ENCODE assay signal across 17 mouse cellular contexts in the genomic region with DNA sequence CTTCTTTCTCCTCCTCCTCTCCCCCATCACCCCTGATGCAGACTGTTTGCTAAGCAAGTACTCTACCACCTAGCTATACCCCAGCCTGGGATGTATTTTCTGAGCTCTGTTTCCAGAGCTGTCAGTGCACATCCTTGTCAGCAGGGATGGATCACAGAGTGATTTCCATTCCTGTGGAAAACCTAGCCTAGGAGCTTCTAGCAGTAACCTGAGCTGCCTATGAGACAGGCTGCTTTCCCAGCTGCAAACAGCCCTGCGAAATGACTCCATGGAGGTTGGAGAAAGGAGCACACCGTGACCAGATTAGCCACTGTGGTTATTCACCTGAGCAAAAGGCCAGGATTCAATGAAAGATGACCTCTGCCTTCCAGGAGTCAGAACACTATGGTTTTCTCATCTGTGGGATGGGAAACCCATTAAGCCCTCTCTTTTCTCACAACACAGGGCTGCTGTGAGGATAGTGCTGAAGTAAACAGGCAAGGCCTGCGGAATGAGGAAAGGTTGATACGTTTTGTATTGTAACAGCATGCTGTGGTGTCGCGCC. TPM values are rescaled to one million over a fixed set of nuclear protein-coding genes. Genes with fewer than 3 reads are reported as not detected.
DNase-seq lines count a peak whose midpoint lies in the region; ATAC-seq and TF ChIP-seq lines count a peak whose summit lies in the region.
"Had no signal": no experiment of that assay in that cellular context is flagged by ENCODE, and none has a peak within 500 bp of the region (broad histone marks: within the 10 kb centered on the region; RNA-seq: fewer than 3 reads in every experiment).

No protein-coding gene starts in this region.

- no peaks in the 10 kb centered on the region; the same call in 1 of the 2 replicates for H3K27me3 ChIP-seq in hindbrain, embryonic 11.5 days (ENCODE audit: control insufficient read depth, insufficient read depth, low read length)
- no peaks in the 10 kb centered on the region for H3K27me3 ChIP-seq in hindbrain, embryonic 16.5 days (replicated peaks; ENCODE audit: control insufficient read depth, insufficient read depth, low read length)
- no peaks in the 10 kb centered on the region for H3K27me3 ChIP-seq in midbrain, embryonic 11.5 days (ENCODE audit: control insufficient read depth, insufficient read depth, low read length)
- no peaks in the 10 kb centered on the region for H3K27me3 ChIP-seq in midbrain, embryonic 16.5 days (ENCODE audit: control insufficient read depth, insufficient read depth, low read depth, low read length)
- H3K27me3 ChIP-seq in embryonic facial prominence, embryonic 11.5 days (ENCODE audit: control insufficient read depth, insufficient read depth, low read length) = no peaks in the 10 kb centered on the region
- H3K27me3 ChIP-seq: intestine, embryonic 15.5 days; liver, embryonic 13.5 days; Patski had no signal

- no peak for TF ChIP-seq CTCF in gastrocnemius, adult 2 months (IDR thresholded peaks at IDR 0.05)

- H3K4me2 ChIP-seq in hindbrain, embryonic 11.5 days (replicated peaks; ENCODE audit: low read depth, low read length) = no peak overlapping the region
- no peak overlapping the region for H3K4me2 ChIP-seq in hindbrain, embryonic 16.5 days (ENCODE audit: low read length)
- no peak overlapping the region for H3K4me2 ChIP-seq in midbrain, embryonic 11.5 days
- H3K4me2 ChIP-seq in midbrain, embryonic 16.5 days (ENCODE audit: low read length) = no peak overlapping the region
- H3K4me2 ChIP-seq in embryonic facial prominence, embryonic 11.5 days (ENCODE audit: low read depth, low read length) = no peak overlapping the region
- H3K4me2 ChIP-seq: intestine, embryonic 15.5 days had no signal

- no peak for ATAC-seq in hindbrain, embryonic 11.5 days (ENCODE audit: low FRiP score)
- ATAC-seq in hindbrain, embryonic 16.5 days = no peak
- ATAC-seq in midbrain, embryonic 11.5 days (ENCODE audit: low FRiP score) = no peak
- no peak for ATAC-seq in midbrain, embryonic 16.5 days
- ATAC-seq in embryonic facial prominence, embryonic 11.5 days (replicated peaks; ENCODE audit: insufficient number of reproducible peaks, low FRiP score, low TSS enrichment, low read depth) = no peak
- ATAC-seq: forebrain, embryonic 14.5 days; intestine, embryonic 15.5 days; lung, postnatal 0 days; Patski had no signal

- H3K9ac ChIP-seq in hindbrain, embryonic 11.5 days (ENCODE audit: low read depth, low read length) = no peak overlapping the region
- H3K9ac ChIP-seq in hindbrain, embryonic 16.5 days (ENCODE audit: low read depth, low read length) = no peak overlapping the region; the same call in 1 of the 2 replicates
- no peak overlapping the region for H3K9ac ChIP-seq in midbrain, embryonic 11.5 days (ENCODE audit: low read length)
- H3K9ac ChIP-seq in midbrain, embryonic 16.5 days (ENCODE audit: low read depth, low read length) = no peak overlapping the region
- H3K9ac ChIP-seq in embryonic facial prominence, embryonic 11.5 days (replicated peaks; ENCODE audit: low read length) = no peak overlapping the region
- H3K9ac ChIP-seq: intestine, embryonic 15.5 days had no signal

- peak; percentile 17 for DNase-seq in gastrocnemius, adult 2 months
- no peak for DNase-seq in gastrocnemius, postnatal 14 days
- no peak for DNase-seq in hindbrain, embryonic 11.5 days (ENCODE audit: low spot score)
- peak; percentile 62 for DNase-seq in midbrain, embryonic 11.5 days (ENCODE audit: low spot score, missing footprints)
- DNase-seq in embryonic facial prominence, embryonic 11.5 days (ENCODE audit: low spot score) = peak; percentile 31
- DNase-seq in cerebellum, adult 9-10 months = no peak
- DNase-seq: cerebellum, postnatal 25 days; kidney, postnatal 25 days; layer of hippocampus, adult 9-11 months; thymus, adult 18-20 months had no signal

- H3K27ac ChIP-seq in gastrocnemius, adult 2 months = peak overlapping the region; percentile 65
- peak overlapping the region; percentile 60; the same call in 1 of the 2 replicates for H3K27ac ChIP-seq in hindbrain, embryonic 11.5 days (ENCODE audit: low read depth, low read length)
- no peak overlapping the region for H3K27ac ChIP-seq in hindbrain, embryonic 16.5 days (ENCODE audit: low read depth, low read length)
- no peak overlapping the region for H3K27ac ChIP-seq in midbrain, embryonic 11.5 days (ENCODE audit: low read depth, low read length)
- no peak overlapping the region for H3K27ac ChIP-seq in midbrain, embryonic 16.5 days (ENCODE audit: low read length)
- H3K27ac ChIP-seq in embryonic facial prominence, embryonic 11.5 days (replicated peaks; ENCODE audit: low read depth, low read length) = no peak overlapping the region
- H3K27ac ChIP-seq: intestine, embryonic 15.5 days had no signal

- peaks cover 3% of the 10 kb centered on the region; the same call in 1 of the 2 replicates for H3K4me1 ChIP-seq in hindbrain, embryonic 11.5 days (replicated peaks; ENCODE audit: control insufficient read depth, insufficient read depth, low read length)
- peaks cover 5% of the 10 kb centered on the region; the same call in 1 of the 2 replicates for H3K4me1 ChIP-seq in hindbrain, embryonic 16.5 days (ENCODE audit: control insufficient read depth, insufficient read depth, low read depth, low read length)
- peaks cover 9% of the 10 kb centered on the region; the same call in 1 of the 2 replicates for H3K4me1 ChIP-seq in midbrain, embryonic 11.5 days (ENCODE audit: control insufficient read depth, insufficient read depth, low read length)
- H3K4me1 ChIP-seq in midbrain, embryonic 16.5 days (ENCODE audit: control insufficient read depth, insufficient read depth, low read length) = peaks cover 4% of the 10 kb centered on the region
- no peaks in the 10 kb centered on the region for H3K4me1 ChIP-seq in embryonic facial prominence, embryonic 11.5 days (ENCODE audit: control insufficient read depth, insufficient read depth, low read length)

- H3K36me3 ChIP-seq in hindbrain, embryonic 11.5 days (ENCODE audit: control insufficient read depth, insufficient read depth, low read length) = no peaks in the 10 kb centered on the region
- no peaks in the 10 kb centered on the region for H3K36me3 ChIP-seq in hindbrain, embryonic 16.5 days (ENCODE audit: control insufficient read depth, insufficient read depth, low read length)
- H3K36me3 ChIP-seq in midbrain, embryonic 11.5 days (ENCODE audit: control insufficient read depth, insufficient read depth, low read length) = no peaks in the 10 kb centered on the region
- no peaks in the 10 kb centered on the region for H3K36me3 ChIP-seq in midbrain, embryonic 16.5 days (ENCODE audit: control insufficient read depth, insufficient read depth, low read length)
- no peaks in the 10 kb centered on the region for H3K36me3 ChIP-seq in embryonic facial prominence, embryonic 11.5 days (replicated peaks; ENCODE audit: control insufficient read depth, insufficient read depth, low read depth, low read length)
- H3K36me3 ChIP-seq: intestine, embryonic 15.5 days; liver, embryonic 13.5 days had no signal

- 69% methylated on average over 6 of the region's 6 CpGs for WGBS in hindbrain, embryonic 11.5 days
- 78% methylated on average over 6 of the region's 6 CpGs for WGBS in hindbrain, embryonic 16.5 days
- WGBS in midbrain, embryonic 11.5 days = 78% methylated on average over 6 of the region's 6 CpGs
- WGBS in midbrain, embryonic 16.5 days = 77% methylated on average over 6 of the region's 6 CpGs
- WGBS in embryonic facial prominence, embryonic 11.5 days = 71% methylated on average over 6 of the region's 6 CpGs

- no peak overlapping the region for H3K4me3 ChIP-seq in gastrocnemius, adult 2 months
- H3K4me3 ChIP-seq in hindbrain, embryonic 11.5 days (ENCODE audit: low read depth, low read length) = no peak overlapping the region
- H3K4me3 ChIP-seq in hindbrain, embryonic 16.5 days (ENCODE audit: low read length) = no peak overlapping the region
- no peak overlapping the region for H3K4me3 ChIP-seq in midbrain, embryonic 11.5 days (ENCODE audit: low read depth, low read length)
- H3K4me3 ChIP-seq in midbrain, embryonic 16.5 days (ENCODE audit: low read depth, low read length) = no peak overlapping the region
- H3K4me3 ChIP-seq in embryonic facial prominence, embryonic 11.5 days (ENCODE audit: low read depth, low read length) = no peak overlapping the region
- H3K4me3 ChIP-seq: intestine, embryonic 15.5 days; liver, embryonic 13.5 days had no signal

- intact Hi-C loops in gastrocnemius, adult 2 months (cut with DNase I) = no loop called here
- intact Hi-C loops in gastrocnemius, postnatal 14 days (cut with DNase I; ENCODE audit: low total_unique reads) = loop anchor here (10.0 kb wide), 1 partner anchor 49 kb away; no protein-coding TSS in a partner anchor

- H3K9me3 ChIP-seq in hindbrain, embryonic 11.5 days (ENCODE audit: control insufficient read depth, low read length) = no peaks in the 10 kb centered on the region
- H3K9me3 ChIP-seq in hindbrain, embryonic 16.5 days (ENCODE audit: control insufficient read depth, low read length) = no peaks in the 10 kb centered on the region
- no peaks in the 10 kb centered on the region for H3K9me3 ChIP-seq in midbrain, embryonic 11.5 days (ENCODE audit: control insufficient read depth, low read length)
- H3K9me3 ChIP-seq in midbrain, embryonic 16.5 days (replicated peaks; ENCODE audit: control insufficient read depth, low read length, poor library complexity, severe bottlenecking) = no peaks in the 10 kb centered on the region
- H3K9me3 ChIP-seq in embryonic facial prominence, embryonic 11.5 days (replicated peaks; ENCODE audit: control insufficient read depth, low read length) = no peaks in the 10 kb centered on the region
- H3K9me3 ChIP-seq: intestine, embryonic 15.5 days; liver, embryonic 13.5 days had no signal

RNA-seq across cellular contexts. Expression of a gene that starts 54.6 kb away (rescaled TPM):
- 10 to 100 TPM; 33.7 to 38.4 TPM for total RNA-seq in gastrocnemius, adult 2 months (2021)
- 10 to 100 TPM; 32.5 to 35.1 TPM for total RNA-seq in gastrocnemius, postnatal 14 days (2021)
- 36.6 and 42.2 TPM in 2 replicates for polyA plus RNA-seq in hindbrain, embryonic 11.5 days (2014; fragmentation: Nextera tagmentation; extraction: Ambion mirVana)
- polyA plus RNA-seq in hindbrain, embryonic 16.5 days (2015; fragmentation: Nextera tagmentation; extraction: Ambion mirVana) = 39.4 and 39.8 TPM in 2 replicates
- polyA plus RNA-seq in midbrain, embryonic 11.5 days (2014; fragmentation: Nextera tagmentation; extraction: Ambion mirVana) = 34.8 and 37.0 TPM in 2 replicates
- polyA plus RNA-seq in midbrain, embryonic 16.5 days (2015; fragmentation: Nextera tagmentation; extraction: Ambion mirVana) = 46.8 and 53.2 TPM in 2 replicates
- 24.1 and 25.2 TPM in 2 replicates for polyA plus RNA-seq in embryonic facial prominence, embryonic 11.5 days (2014; fragmentation: Nextera tagmentation; extraction: Ambion mirVana)

Comparison
In these comparisons a context has a peak if more than half of its experiments do, and no peak if none do; other contexts are left out.
1. DNase-seq: peak in gastrocnemius, adult 2 months (single experiment), midbrain, embryonic 11.5 days (single experiment) and embryonic facial prominence, embryonic 11.5 days (single experiment); none in gastrocnemius, postnatal 14 days (single experiment), hindbrain, embryonic 11.5 days (single experiment) and cerebellum, adult 9-10 months (single experiment).
2. H3K27ac ChIP-seq: peak in gastrocnemius, adult 2 months (single experiment) and hindbrain, embryonic 11.5 days (single experiment); none in hindbrain, embryonic 16.5 days (single experiment), midbrain, embryonic 11.5 days (single experiment), midbrain, embryonic 16.5 days (single experiment) and embryonic facial prominence, embryonic 11.5 days (single experiment).